Mouse (Mus musculus): Measurements from ENCODE around the gene Wdr70. TPM values are rescaled to one million over a fixed set of nuclear protein-coding genes. Genes with fewer than 3 reads are reported as not detected.
"Not testable (repeated sequence)": the region's sequence is repeated elsewhere in the genome, so short reads cannot be mapped to it uniquely, and the experiment has no call there.

Gene Wdr70
- polyA plus RNA-seq, 1 experiment = 4.9 TPM

DNA sequence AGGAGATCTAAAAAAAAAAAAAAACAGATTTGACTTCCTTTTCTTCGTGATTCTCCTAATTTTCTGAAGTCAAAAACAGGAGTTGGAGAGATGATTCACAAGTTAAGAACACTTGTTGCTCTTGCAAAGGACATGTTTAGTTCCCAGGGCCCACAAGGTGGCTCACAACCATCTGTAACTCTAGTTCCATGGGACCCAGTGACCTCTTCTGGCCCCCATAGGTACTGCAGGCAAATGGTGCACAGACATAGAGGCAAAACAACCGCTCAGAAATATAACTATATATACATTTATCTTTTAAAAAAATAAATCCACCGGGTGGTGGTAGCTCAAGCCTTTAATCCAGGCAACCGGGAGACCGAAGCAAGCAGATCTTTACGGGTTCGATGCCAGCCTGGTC lies 1.2 kb downstream of the Wdr70 start:
- peaks cover 37% of the 10 kb centered on the region for H3K36me3 ChIP-seq (ENCODE audit: control insufficient read depth)
- H3K4me3 ChIP-seq (replicated peaks) = peak overlapping the region; percentile 94
- no peak for TF ChIP-seq GATA1 (IDR thresholded peaks at IDR 0.05; ENCODE audit: low read length)
- no peak for TF ChIP-seq TAL1 (IDR thresholded peaks at IDR 0.05; ENCODE audit: low read length)
- no peaks in the 10 kb centered on the region for H3K9me3 ChIP-seq (ENCODE audit: control insufficient read depth, low read length)
- H3K4me1 ChIP-seq (ENCODE audit: control insufficient read depth) = peaks cover 13% of the 10 kb centered on the region
- H3K27me3 ChIP-seq (ENCODE audit: control insufficient read depth) = no peaks in the 10 kb centered on the region

DNA sequence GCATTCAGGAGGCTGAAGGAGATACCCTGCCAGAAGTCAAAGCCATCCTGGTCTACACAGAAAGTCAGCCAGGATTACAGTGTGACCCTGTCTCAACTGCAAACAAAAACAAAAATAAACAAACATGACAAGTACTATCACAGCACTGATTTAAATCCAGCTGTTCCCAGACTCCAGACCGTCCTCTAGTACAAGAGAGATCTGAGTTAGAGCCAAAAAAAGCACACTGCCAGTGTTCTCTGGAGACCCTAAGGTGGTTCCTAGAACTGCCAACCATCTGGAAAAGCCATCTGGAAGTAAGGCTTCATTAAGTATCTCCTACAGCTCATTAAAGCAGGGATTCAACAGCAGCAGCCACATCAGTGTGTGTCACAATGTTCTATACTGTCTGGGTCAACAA lies 6.3 kb downstream of the Wdr70 start:
- peaks cover 65% of the 10 kb centered on the region for H3K36me3 ChIP-seq (ENCODE audit: control insufficient read depth)
- not testable (repeated sequence) for H3K27me3 ChIP-seq (ENCODE audit: control insufficient read depth); H3K4me3 ChIP-seq (replicated peaks); H3K9me3 ChIP-seq (ENCODE audit: control insufficient read depth, low read length); H3K4me1 ChIP-seq (ENCODE audit: control insufficient read depth)

DNA sequence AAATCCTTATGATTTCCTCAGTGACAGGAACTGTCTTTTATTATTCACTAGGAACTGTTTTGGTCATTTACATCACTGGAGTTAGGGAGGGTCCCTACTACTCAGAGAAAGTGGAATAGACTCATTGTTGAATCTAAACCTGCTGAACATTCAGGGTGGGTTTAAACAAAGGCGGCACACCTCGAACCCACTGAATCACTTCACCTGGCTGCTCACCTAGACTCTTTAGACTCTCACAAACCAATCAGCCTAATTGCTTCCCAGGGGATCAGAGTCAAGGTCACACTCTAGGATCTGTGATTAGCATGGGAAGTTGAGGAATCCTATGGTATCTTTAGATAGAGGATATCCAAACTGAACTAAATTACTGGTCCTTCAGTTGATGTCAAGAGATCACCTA lies 8.3 kb downstream of the Wdr70 start:
- H3K4me3 ChIP-seq (replicated peaks) = no peak overlapping the region
- no peaks in the 10 kb centered on the region for H3K9me3 ChIP-seq (ENCODE audit: control insufficient read depth, low read length)
- H3K36me3 ChIP-seq (ENCODE audit: control insufficient read depth) = peaks cover 53% of the 10 kb centered on the region
- no peaks in the 10 kb centered on the region for H3K27me3 ChIP-seq (ENCODE audit: control insufficient read depth)
- TF ChIP-seq GATA1 (IDR thresholded peaks at IDR 0.05; ENCODE audit: low read length) (no peak), TAL1 (IDR thresholded peaks at IDR 0.05; ENCODE audit: low read length) (no peak)
- H3K4me1 ChIP-seq (ENCODE audit: control insufficient read depth) = no peaks in the 10 kb centered on the region

DNA sequence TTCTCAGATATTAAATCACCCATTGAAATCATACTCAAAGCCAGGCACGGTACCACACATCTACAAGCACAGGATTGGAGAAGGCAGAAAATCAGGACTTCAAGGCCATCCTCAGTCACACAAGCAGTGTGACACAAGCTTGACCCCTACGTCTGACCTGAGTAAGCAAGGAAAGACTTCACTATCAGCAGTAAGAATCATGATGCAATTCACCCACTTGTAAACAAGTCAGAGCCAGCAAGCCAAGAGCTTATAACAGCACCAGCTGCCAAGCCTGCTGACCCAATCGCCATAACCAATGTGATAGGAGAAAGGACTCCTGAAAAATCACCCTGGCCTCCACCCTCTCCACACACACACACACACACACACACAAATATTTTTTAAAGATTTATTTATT lies 10.3 kb downstream of the Wdr70 start:
- H3K9me3 ChIP-seq (ENCODE audit: control insufficient read depth, low read length) = no peaks in the 10 kb centered on the region
- H3K4me3 ChIP-seq (replicated peaks) = no peak overlapping the region
- TF ChIP-seq TAL1 (IDR thresholded peaks at IDR 0.05; ENCODE audit: low read length) (no peak), GATA1 (IDR thresholded peaks at IDR 0.05; ENCODE audit: low read length) (no peak)
- no peaks in the 10 kb centered on the region for H3K4me1 ChIP-seq (ENCODE audit: control insufficient read depth)
- H3K36me3 ChIP-seq (ENCODE audit: control insufficient read depth) = peaks cover 37% of the 10 kb centered on the region
- no peaks in the 10 kb centered on the region for H3K27me3 ChIP-seq (ENCODE audit: control insufficient read depth)

DNA sequence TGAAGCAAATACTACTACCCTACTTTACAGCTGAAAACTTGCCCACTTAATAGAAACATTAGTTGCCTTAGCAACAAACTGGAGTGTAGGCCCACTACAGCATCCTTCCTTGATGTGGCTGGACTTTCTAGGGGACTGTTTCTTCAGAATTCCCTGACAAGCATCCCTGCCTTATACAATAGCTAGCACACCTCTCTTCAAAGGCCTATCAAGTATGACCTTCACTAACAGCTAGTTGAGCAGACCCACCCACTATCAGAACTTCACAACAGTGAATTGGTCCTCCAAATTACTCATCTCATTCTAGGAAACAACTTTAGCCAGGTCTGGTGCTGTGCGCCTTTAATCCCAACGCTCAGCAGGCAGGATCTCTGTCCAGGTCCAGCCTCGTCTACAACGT lies 11.7 kb downstream of the Wdr70 start:
- no peak for TF ChIP-seq GATA1 (IDR thresholded peaks at IDR 0.05; ENCODE audit: low read length)
- H3K9me3 ChIP-seq (ENCODE audit: control insufficient read depth, low read length) = no peaks in the 10 kb centered on the region
- H3K27me3 ChIP-seq (ENCODE audit: control insufficient read depth) = no peaks in the 10 kb centered on the region
- peaks cover 29% of the 10 kb centered on the region for H3K36me3 ChIP-seq (ENCODE audit: control insufficient read depth)
- H3K4me3 ChIP-seq (replicated peaks) = no peak overlapping the region
- H3K4me1 ChIP-seq (ENCODE audit: control insufficient read depth) = no peaks in the 10 kb centered on the region

DNA sequence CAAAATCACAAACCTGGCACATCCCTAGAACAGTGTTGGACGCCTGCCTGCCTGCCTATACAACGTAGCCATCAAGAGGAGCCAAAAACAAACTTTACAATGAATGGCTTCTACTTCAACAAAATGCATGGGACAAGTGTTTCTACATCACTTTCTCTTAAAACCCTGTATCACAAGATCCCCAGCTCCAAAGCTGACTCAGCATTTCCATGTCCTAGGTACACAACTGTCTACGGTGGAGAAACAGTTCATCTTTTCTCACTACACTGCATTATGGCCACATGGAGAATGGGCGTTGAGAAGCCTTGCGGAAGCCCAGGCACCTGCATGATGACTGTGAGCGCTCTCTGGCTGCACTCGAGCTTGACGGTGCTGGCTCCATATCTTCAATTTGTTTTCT lies 16.9 kb downstream of the Wdr70 start:
- Histone ChIP-seq H3K27me3 (ENCODE audit: control insufficient read depth) (no peaks in the 10 kb centered on the region), H3K4me1 (ENCODE audit: control insufficient read depth) (no peaks in the 10 kb centered on the region), H3K36me3 (ENCODE audit: control insufficient read depth) (peaks cover 43% of the 10 kb centered on the region), H3K4me3 (replicated peaks) (no peak overlapping the region), H3K9me3 (ENCODE audit: control insufficient read depth, low read length) (no peaks in the 10 kb centered on the region)
- TF ChIP-seq GATA1 (IDR thresholded peaks at IDR 0.05; ENCODE audit: low read length) (no peak), TAL1 (IDR thresholded peaks at IDR 0.05; ENCODE audit: low read length) (no peak)

DNA sequence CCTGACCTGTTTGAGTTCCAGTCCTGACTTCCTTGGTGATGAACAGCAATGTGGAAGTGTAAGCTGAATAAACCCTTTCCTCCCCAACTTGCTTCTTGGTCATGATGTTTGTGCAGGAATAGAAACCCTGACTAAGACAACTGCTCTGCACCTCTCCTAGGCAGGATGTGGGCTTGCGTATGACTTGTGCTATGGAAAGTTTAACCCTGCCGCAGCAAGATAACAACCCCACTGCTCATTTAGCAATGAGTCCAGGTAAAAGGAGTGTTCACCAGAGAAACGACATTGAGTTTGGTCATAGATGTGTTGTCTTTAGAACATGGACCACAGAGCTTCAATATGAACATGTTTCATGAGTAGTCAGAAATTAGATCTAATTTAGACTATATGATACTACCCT lies 25.9 kb downstream of the Wdr70 start:
- H3K36me3 ChIP-seq (ENCODE audit: control insufficient read depth) = peaks cover 45% of the 10 kb centered on the region
- not testable (repeated sequence) for H3K9me3 ChIP-seq (ENCODE audit: control insufficient read depth, low read length); H3K4me3 ChIP-seq (replicated peaks); H3K27me3 ChIP-seq (ENCODE audit: control insufficient read depth); H3K4me1 ChIP-seq (ENCODE audit: control insufficient read depth)

DNA sequence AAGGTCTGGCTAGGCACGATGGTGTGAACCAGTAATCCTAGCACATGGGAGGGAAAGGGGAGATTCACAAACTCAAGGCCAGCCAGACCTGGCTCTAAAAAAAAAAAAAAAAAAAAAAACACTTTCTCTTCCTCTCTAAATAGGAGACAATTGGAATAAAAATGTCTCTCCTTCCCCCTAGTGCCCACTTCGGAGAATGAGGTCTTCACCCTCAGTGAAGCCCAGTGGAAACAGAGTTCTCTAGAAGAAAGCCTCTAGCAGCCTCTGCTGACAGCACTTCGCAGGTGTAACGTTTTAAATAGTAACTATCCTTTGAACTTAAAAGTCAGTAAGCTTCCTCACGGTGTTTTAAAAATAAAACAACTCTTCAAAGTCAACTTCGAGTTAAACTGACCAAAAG lies 33.8 kb downstream of the Wdr70 start:
- H3K36me3 ChIP-seq (ENCODE audit: control insufficient read depth) = peaks cover 27% of the 10 kb centered on the region
- TF ChIP-seq GATA1 (IDR thresholded peaks at IDR 0.05; ENCODE audit: low read length) = no peak
- TF ChIP-seq TAL1 (IDR thresholded peaks at IDR 0.05; ENCODE audit: low read length) = no peak

DNA sequence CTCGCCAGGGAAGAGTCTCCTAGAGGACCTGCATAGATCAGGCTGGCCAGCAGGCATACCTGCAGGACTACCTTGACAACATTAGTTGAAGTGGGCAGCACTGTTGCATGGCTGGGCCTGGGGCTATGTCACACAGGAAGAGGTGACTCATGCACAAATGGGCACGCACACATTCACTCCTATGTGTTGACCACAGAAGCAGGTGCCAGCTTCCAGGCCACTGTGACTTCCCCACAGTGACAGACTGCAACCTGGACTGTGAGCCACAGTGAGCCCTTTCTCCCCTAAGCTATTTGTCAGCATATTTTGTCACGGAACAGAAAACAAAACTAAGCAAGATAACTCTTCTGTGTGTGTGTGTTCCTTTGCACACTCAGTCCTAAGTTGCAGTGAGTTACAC lies 47.8 kb downstream of the Wdr70 start:
- H3K9me3 ChIP-seq (ENCODE audit: control insufficient read depth, low read length) = no peaks in the 10 kb centered on the region
- H3K4me3 ChIP-seq (replicated peaks) = no peak overlapping the region
- no peaks in the 10 kb centered on the region for H3K4me1 ChIP-seq (ENCODE audit: control insufficient read depth)
- TF ChIP-seq TAL1 (IDR thresholded peaks at IDR 0.05; ENCODE audit: low read length) = no peak
- no peak for TF ChIP-seq GATA1 (IDR thresholded peaks at IDR 0.05; ENCODE audit: low read length)
- no peaks in the 10 kb centered on the region for H3K27me3 ChIP-seq (ENCODE audit: control insufficient read depth)
- peaks cover 18% of the 10 kb centered on the region for H3K36me3 ChIP-seq (ENCODE audit: control insufficient read depth)

More for the DNA sequence above, 33.8 kb downstream of the Wdr70 start:
- Histone ChIP-seq H3K27me3 (ENCODE audit: control insufficient read depth) (no peaks in the 10 kb centered on the region), H3K4me3 (replicated peaks) (no peak overlapping the region), H3K9me3 (ENCODE audit: control insufficient read depth, low read length) (no peaks in the 10 kb centered on the region), H3K4me1 (ENCODE audit: control insufficient read depth) (no peaks in the 10 kb centered on the region)

DNA sequence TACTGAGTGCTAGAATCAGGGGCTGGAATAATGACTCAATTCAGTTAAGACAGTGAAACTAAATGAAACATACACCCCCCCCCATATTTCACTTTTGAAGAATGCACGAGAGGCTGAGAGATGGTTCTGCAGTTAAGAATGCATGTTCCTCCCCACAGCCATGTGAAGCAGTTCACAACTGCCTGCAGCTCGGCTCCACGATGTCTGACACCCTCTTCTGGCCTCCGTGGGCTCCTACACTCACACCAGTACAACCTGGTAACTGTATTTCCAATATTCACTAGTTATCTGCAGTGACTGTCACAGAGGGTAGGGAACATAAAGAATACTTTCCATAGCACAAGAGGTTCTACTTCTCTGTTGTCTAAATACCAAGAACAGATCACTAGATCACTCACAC lies 59.2 kb downstream of the Wdr70 start:
- Histone ChIP-seq H3K27me3 (ENCODE audit: control insufficient read depth) (no peaks in the 10 kb centered on the region), H3K36me3 (ENCODE audit: control insufficient read depth) (peaks cover 26% of the 10 kb centered on the region), H3K9me3 (ENCODE audit: control insufficient read depth, low read length) (no peaks in the 10 kb centered on the region), H3K4me1 (ENCODE audit: control insufficient read depth) (no peaks in the 10 kb centered on the region), H3K4me3 (replicated peaks) (no peak overlapping the region)
- TF ChIP-seq GATA1 (IDR thresholded peaks at IDR 0.05; ENCODE audit: low read length) (no peak), TAL1 (IDR thresholded peaks at IDR 0.05; ENCODE audit: low read length) (no peak)

Data from erythroblast, embryonic 14.5 days (primary cell).